8 mouse cellular contexts compared by ENCODE assay signal in the genomic region with DNA sequence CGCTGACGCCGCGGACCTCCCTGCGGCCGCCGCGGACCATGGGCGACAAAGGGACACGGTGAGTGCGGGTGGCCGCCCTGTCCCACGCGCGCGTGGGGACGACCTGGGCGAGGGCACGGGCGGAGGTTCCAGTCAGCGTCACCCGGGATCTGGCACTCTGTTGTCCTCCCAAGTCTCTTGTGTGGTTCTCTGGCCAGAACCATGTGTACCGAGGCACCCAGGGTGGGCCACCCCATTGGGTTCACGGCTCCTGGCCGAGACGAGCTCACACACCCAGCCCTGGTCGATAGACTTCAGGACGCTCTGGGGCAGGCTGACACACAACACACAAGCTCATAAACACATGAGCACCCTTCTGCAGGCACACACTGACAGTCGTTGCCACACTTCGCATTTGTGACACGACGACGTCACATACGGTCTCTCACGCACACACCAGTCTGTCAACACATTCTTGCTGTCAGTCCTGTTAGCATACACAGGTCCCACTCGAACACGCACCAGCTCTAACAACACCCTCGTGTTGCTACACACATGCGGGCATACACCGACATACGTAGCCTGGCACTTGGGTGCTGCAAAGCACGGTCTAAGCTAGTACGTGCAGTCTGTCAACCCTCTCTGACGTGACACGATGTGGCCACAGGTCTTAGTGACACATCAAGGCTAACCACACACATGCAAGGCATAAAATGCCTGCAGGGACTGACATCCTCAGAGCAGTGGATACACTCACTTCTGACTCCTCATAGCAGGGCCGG. TPM values are rescaled to one million over a fixed set of nuclear protein-coding genes. Genes with fewer than 3 reads are reported as not detected.
DNase-seq lines count a peak whose midpoint lies in the region; ATAC-seq and TF ChIP-seq lines count a peak whose summit lies in the region.

No protein-coding gene starts in this region.

- H3K9me3 ChIP-seq in intestine, postnatal 0 days (ENCODE audit: control insufficient read depth), result no peaks in the 10 kb centered on the region

- H3K4me2 ChIP-seq in intestine, postnatal 0 days (replicated peaks; ENCODE audit: low read depth), result peak overlapping the region; percentile 97

- peak overlapping the region; percentile 68 for H3K4me3 ChIP-seq in intestine, postnatal 0 days (ENCODE audit: low read depth, low read length)

- DNase-seq in layer of hippocampus, adult 8-10 months (ENCODE audit: low spot score in 2 of 2), result peak; percentile 56 to 57
- no peak for DNase-seq in layer of hippocampus, adult 11-12 months (ENCODE audit: low spot score)
- peak; percentile 11 for DNase-seq in NIH3T3 (ENCODE audit: low read depth)
- DNase-seq in splenic B cell, adult 2 months (ENCODE audit: low read depth, low spot score), result peak; percentile 46
- no peak for DNase-seq in urinary bladder, postnatal 36 days (ENCODE audit: low spot score in 2 of 2)

- no peak for TF ChIP-seq CTCF in intestine, postnatal 0 days (IDR thresholded peaks at IDR 0.05; ENCODE audit: low read depth)

- no peaks in the 10 kb centered on the region for H3K27me3 ChIP-seq in intestine, postnatal 0 days (replicated peaks; ENCODE audit: control insufficient read depth, insufficient read depth, low read length)
- no peaks in the 10 kb centered on the region for H3K27me3 ChIP-seq in splenic B cell, adult 2 months (ENCODE audit: control insufficient read depth, insufficient read depth, low read length, poor library complexity, severe bottlenecking)

- ATAC-seq in erythroid progenitor cell, adult 5-6 weeks (replicated peaks; ENCODE audit: low FRiP score, poor library complexity, severe bottlenecking), result peak; percentile 9
- peak; percentile 29 for ATAC-seq in intestine, postnatal 0 days
- peak; percentile 57 for ATAC-seq in megakaryocyte, adult 5-6 weeks (ENCODE audit: poor library complexity, severe bottlenecking)

- peak overlapping the region; percentile 78 for H3K9ac ChIP-seq in intestine, postnatal 0 days (ENCODE audit: low read depth, low read length)

- 7% methylated on average over 46 of the region's 46 CpGs for WGBS in intestine, postnatal 0 days

- no peaks in the 10 kb centered on the region for H3K36me3 ChIP-seq in intestine, postnatal 0 days (ENCODE audit: control insufficient read depth, insufficient read depth)
- H3K36me3 ChIP-seq in splenic B cell, adult 2 months (ENCODE audit: control insufficient read depth, insufficient read depth, low read length, poor library complexity, severe bottlenecking), result no peaks in the 10 kb centered on the region

- peaks cover 20% of the 10 kb centered on the region; the same call in 1 of the 2 replicates for H3K4me1 ChIP-seq in intestine, postnatal 0 days (replicated peaks; ENCODE audit: control insufficient read depth, insufficient read depth, low read length)

- peak overlapping the region; percentile 73 for H3K27ac ChIP-seq in intestine, postnatal 0 days (ENCODE audit: low read depth, low read length)

RNA-seq across cellular contexts. Expression of a gene that starts 0.7 kb away (rescaled TPM):
- total RNA-seq in layer of hippocampus, adult 8-10 months (2022), result 100 to 1,000 TPM; 138 to 175 (median 160) TPM
- 184 TPM in 2 replicates for total RNA-seq in erythroid progenitor cell, adult 5-6 weeks (2015; ENCODE audit: low replicate concordance)
- total RNA-seq in erythroid progenitor cell, adult 5-6 weeks (2017; ENCODE audit: low replicate concordance), result 538 and 553 TPM in 2 replicates
- polyA plus RNA-seq in intestine, postnatal 0 days (2015; fragmentation: Nextera tagmentation; extraction: Ambion mirVana), result 4.2 and 4.4 TPM in 2 replicates
- total RNA-seq in megakaryocyte, adult 5-6 weeks (2015), result 41.1 and 43.8 TPM in 2 replicates
- 91.7 and 96.9 TPM in 2 replicates for total RNA-seq in megakaryocyte, adult 5-6 weeks (2017)

RNA-seq across cellular contexts. Expression of a gene that starts 52.4 kb away (rescaled TPM):
- 100 to 1,000 TPM; 222 to 342 (median 280) TPM for total RNA-seq in layer of hippocampus, adult 8-10 months (2022)
- total RNA-seq in erythroid progenitor cell, adult 5-6 weeks (2015; ENCODE audit: low replicate concordance), result 386 and 406 TPM in 2 replicates
- total RNA-seq in erythroid progenitor cell, adult 5-6 weeks (2017; ENCODE audit: low replicate concordance), result 293 and 564 TPM in 2 replicates
- polyA plus RNA-seq in intestine, postnatal 0 days (2015; fragmentation: Nextera tagmentation; extraction: Ambion mirVana), result 531 and 541 TPM in 2 replicates
- 992 and 1,050 TPM in 2 replicates for total RNA-seq in megakaryocyte, adult 5-6 weeks (2015)
- total RNA-seq in megakaryocyte, adult 5-6 weeks (2017), result 1,038 and 1,097 TPM in 2 replicates

Comparison
In these comparisons a context has a peak if more than half of its experiments do, and no peak if none do; other contexts are left out.
1. DNase-seq: peak in layer of hippocampus, adult 8-10 months (2 of 2), NIH3T3 (single experiment) and splenic B cell, adult 2 months (single experiment); none in layer of hippocampus, adult 11-12 months (single experiment) and urinary bladder, postnatal 36 days (0 of 2).
2. Peak in every context shown above with its lines, with median percentiles within 50 percentile points of each other: ATAC-seq.